Mouse (Mus musculus) heart, postnatal 0 days (tissue): ENCODE measurements at regions not wholly inside any gene's neighbourhood (a gene's known extent, or its start where the extent isn't known, plus 50 kb on each side); places are given as distances from the start of the nearest gene placed in this dataset.

Source experiments
- ATAC-seq: fragments of 200-750 bp; cut with Nextera tagmentation; 2 replicates; pipeline ENCODE4 v1.8.0; 2017; ENCODE audit warnings: low read depth, moderate number of reproducible peaks, moderate library complexity; ENCODE audit not compliant: insufficient read depth
- DNase-seq: peaks from one replicate; pipeline ENCODE4 v3.0.0-alpha.2; 2016; ENCODE audit warnings: low spot score
- H3K27ac ChIP-seq: fragments of 300-500 bp; sonication (generic); 2 replicates; pipeline ENCODE4 v1.5.1; 2014; ENCODE audit warnings: low read depth, mild to moderate bottlenecking
- H3K27me3 ChIP-seq: fragments of 300-500 bp; sonication (generic); 2 replicates; pipeline ENCODE4 v1.6.1; 2014; ENCODE audit warnings: low read length, mixed read lengths; ENCODE audit not compliant: control insufficient read depth, insufficient read depth
- H3K36me3 ChIP-seq: fragments of 300-500 bp; sonication (generic); replicated peaks from 2 replicates; pipeline ENCODE4 v1.6.1; 2014; ENCODE audit warnings: low read length, mixed read lengths; ENCODE audit not compliant: control insufficient read depth, insufficient read depth
- H3K4me1 ChIP-seq: fragments of 300-500 bp; sonication (generic); 2 replicates; pipeline ENCODE4 v1.6.1; 2014; ENCODE audit warnings: antibody characterized with exemption; ENCODE audit not compliant: control insufficient read depth, insufficient read depth
- H3K4me2 ChIP-seq: fragments of 300-500 bp; sonication (generic); 2 replicates; pipeline ENCODE4 v1.6.1; 2014; ENCODE audit warnings: low read depth, mild to moderate bottlenecking, low read length, moderate library complexity
- H3K4me3 ChIP-seq: fragments of 300-500 bp; sonication (generic); 2 replicates; pipeline ENCODE4 v1.5.1; 2014; ENCODE audit warnings: low read depth, low read length
- H3K9ac ChIP-seq: fragments of 300-500 bp; sonication (generic); replicated peaks from 2 replicates; pipeline ENCODE4 v1.6.1; 2014; ENCODE audit warnings: low read depth, low read length, mixed read lengths
- H3K9me3 ChIP-seq: fragments of 300-500 bp; sonication (generic); replicated peaks from 2 replicates; pipeline ENCODE4 v1.6.1; 2016; ENCODE audit warnings: low read length; ENCODE audit not compliant: control insufficient read depth
- CTCF ChIP-seq: IDR thresholded peaks from 2 replicates; pipeline ENCODE4 v1.5.1; 2016; ENCODE audit warnings: antibody characterized with exemption, control low read depth, low read depth
- EP300 ChIP-seq: IDR thresholded peaks from 2 replicates; pipeline ENCODE4 v1.6.1; 2016; ENCODE audit warnings: antibody characterized with exemption, low read depth
- WGBS: fragments of 180-500 bp; shearing (Covaris S2); extraction: QIAGEN DNeasy Blood & Tissue Kit; methylation state at CpG from one replicate; pipeline ENCODE4 v1.1.7; 2014; 5-methylcytosine and 5-hydroxymethylcytosine counted together

DNA sequence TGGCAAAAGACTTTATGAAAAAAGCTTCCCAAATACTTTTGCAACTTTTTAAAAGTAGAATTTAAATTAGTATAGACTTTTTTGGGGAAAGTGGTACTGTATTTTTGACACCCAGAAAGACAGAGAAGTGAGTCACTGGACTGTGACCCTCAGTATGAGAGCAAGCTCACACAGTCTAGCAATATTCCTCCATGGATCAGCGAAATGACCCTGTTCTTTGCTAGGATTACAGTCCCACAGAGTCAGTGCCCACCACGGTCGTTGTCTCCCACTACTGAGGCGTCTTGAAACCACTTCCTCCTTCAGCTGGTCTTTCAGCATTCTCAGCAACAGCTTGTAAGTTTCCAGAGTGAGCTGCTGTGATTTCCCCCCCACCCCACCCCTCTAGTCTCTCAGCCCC, 124.5 kb downstream of the Gm19410 start:
- no peak overlapping the region for H3K4me2 ChIP-seq
- H3K36me3 ChIP-seq = no peaks in the 10 kb centered on the region
- H3K27me3 ChIP-seq = no peaks in the 10 kb centered on the region
- TF ChIP-seq EP300 (no peak), CTCF (no peak)
- H3K27ac ChIP-seq = no peak overlapping the region
- H3K9ac ChIP-seq = no peak overlapping the region
- ATAC-seq = no peak
- no peaks in the 10 kb centered on the region; the same call in 1 of the 2 replicates for H3K9me3 ChIP-seq
- no peak overlapping the region for H3K4me3 ChIP-seq
- 59% methylated on average over 4 of the region's 4 CpGs for WGBS
- DNase-seq = no peak
- no peaks in the 10 kb centered on the region for H3K4me1 ChIP-seq

DNA sequence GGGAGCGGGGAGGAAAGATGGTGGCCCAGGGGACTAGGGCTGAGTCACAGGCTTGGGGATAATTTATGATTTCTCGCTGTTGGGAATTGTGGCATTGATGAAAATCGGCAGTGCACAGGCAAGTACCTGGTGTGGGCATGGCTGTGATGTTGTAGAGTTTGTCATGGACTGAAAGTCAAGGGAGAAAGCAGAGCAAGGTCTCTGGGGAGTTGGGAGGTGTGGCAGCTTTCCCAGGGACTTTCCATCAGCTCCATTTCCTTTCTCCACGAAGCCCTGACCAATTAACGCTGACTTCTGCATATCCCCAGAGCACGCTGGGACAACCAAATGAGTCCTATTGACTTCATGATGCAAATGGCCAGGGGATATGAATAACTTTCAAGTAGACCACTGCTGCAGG, 126.2 kb downstream of the Gm19410 start:
- H3K4me1 ChIP-seq = no peaks in the 10 kb centered on the region
- no peaks in the 10 kb centered on the region for H3K9me3 ChIP-seq
- no peaks in the 10 kb centered on the region for H3K36me3 ChIP-seq
- H3K27me3 ChIP-seq = no peaks in the 10 kb centered on the region
- no peak overlapping the region for H3K27ac ChIP-seq
- no peak overlapping the region for H3K4me2 ChIP-seq
- TF ChIP-seq CTCF (no peak), EP300 (no peak)
- H3K4me3 ChIP-seq = no peak overlapping the region
- DNase-seq = no peak
- 76% methylated on average over 6 of the region's 6 CpGs for WGBS
- H3K9ac ChIP-seq = no peak overlapping the region
- no peak for ATAC-seq

DNA sequence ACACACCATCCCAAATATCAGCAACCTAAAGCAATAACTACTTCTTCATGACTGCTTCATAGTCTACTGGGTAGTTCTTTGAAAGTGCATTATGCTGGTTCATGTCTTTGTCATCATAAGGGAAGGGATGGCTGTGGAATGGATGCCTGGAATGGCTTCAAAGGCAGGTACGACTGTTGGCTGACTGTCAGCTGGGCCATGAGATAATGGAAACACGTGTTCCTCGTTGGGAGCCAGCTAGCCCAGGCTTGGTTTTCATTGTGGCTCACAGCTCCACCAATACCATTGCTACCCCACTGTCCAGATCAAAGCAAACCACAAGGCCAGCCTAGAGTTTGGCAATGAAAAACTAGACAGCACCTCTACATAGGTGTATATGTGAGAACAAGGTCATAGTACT, 132.9 kb downstream of the Gm19410 start:
- Histone ChIP-seq H3K4me2 (no peak overlapping the region), H3K9me3 (no peaks in the 10 kb centered on the region), H3K36me3 (no peaks in the 10 kb centered on the region), H3K4me1 (no peaks in the 10 kb centered on the region), H3K27ac (no peak overlapping the region), H3K9ac (no peak overlapping the region), H3K4me3 (no peak overlapping the region), H3K27me3 (no peaks in the 10 kb centered on the region)
- DNase-seq (no peak), ATAC-seq (no peak)
- TF ChIP-seq EP300 (no peak), CTCF (no peak)
- 34% methylated on average over 3 of the region's 3 CpGs for WGBS

DNA sequence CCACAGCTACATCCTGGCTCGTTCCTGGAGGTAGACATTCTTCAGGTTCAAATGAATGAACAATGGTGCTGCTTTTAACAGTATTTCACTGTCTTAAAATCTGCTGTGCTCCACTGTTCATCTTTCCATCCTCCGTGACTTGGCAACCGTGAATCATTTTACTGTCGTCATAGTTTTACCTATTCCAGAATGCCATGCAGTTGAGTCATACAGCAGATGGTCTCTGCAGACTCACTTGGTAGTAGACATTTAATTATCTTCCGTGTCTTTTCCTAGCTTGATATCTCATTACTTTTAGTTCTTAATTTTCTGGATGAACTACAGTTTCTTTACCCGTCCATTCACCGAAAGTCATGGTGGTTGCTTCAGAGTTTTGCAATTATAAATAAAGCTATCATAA, 135.9 kb downstream of the Gm19410 start:
- no peak for ATAC-seq

DNA sequence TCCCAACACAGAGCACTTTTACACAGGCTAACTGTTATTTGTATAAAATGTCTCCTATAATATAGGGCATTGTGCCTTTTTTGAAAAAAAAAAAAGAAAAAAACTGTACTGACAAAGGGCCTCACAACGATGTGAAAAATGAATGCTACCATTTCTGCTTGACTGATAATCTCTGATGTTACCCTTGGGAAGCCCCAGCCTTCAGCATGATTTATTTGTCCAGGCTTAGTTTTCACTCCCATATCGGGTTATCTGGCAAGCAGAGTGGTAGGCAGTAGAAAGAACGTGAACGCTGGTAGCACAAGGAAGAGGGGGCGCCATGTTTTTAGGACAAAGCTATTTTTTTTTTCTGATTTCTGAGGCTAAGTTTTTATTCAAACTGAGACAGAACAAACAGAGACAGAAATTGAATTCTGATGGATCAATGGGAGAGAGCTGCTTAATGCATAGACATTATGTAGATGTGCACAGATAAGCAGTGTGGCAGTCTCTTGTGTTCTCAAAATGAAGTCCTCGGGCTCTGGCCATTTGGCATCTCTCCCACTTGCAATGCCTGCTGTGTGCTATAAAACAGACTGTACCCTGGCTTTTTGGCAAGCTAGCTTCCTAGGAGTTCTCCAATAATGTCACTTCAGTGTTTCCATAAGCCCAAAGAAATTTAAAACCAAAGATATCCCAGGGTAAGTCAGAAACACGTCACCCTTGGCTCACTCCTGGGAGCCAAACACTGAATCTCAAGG, 139.3 kb downstream of the Gm19410 start:
- H3K9ac ChIP-seq = no peak overlapping the region
- H3K27me3 ChIP-seq = no peaks in the 10 kb centered on the region
- DNase-seq (no peak), ATAC-seq (no peak)
- no peaks in the 10 kb centered on the region for H3K36me3 ChIP-seq
- H3K4me2 ChIP-seq = no peak overlapping the region
- no peak overlapping the region for H3K27ac ChIP-seq
- H3K9me3 ChIP-seq = no peaks in the 10 kb centered on the region
- H3K4me1 ChIP-seq = no peaks in the 10 kb centered on the region
- TF ChIP-seq EP300 (no peak), CTCF (no peak)
- 71% methylated on average over 7 of the region's 7 CpGs for WGBS
- H3K4me3 ChIP-seq = no peak overlapping the region

More for the DNA sequence above, 135.9 kb downstream of the Gm19410 start:
- DNase-seq = no peak
- no peak for TF ChIP-seq CTCF
- TF ChIP-seq EP300 = no peak
- no peak overlapping the region for H3K4me2 ChIP-seq
- no peaks in the 10 kb centered on the region for H3K27me3 ChIP-seq
- H3K9ac ChIP-seq = no peak overlapping the region
- H3K4me3 ChIP-seq = no peak overlapping the region
- 76% methylated on average over 7 of the region's 7 CpGs for WGBS
- H3K36me3 ChIP-seq = no peaks in the 10 kb centered on the region
- H3K27ac ChIP-seq = no peak overlapping the region
- no peaks in the 10 kb centered on the region for H3K9me3 ChIP-seq
- no peaks in the 10 kb centered on the region for H3K4me1 ChIP-seq

DNA sequence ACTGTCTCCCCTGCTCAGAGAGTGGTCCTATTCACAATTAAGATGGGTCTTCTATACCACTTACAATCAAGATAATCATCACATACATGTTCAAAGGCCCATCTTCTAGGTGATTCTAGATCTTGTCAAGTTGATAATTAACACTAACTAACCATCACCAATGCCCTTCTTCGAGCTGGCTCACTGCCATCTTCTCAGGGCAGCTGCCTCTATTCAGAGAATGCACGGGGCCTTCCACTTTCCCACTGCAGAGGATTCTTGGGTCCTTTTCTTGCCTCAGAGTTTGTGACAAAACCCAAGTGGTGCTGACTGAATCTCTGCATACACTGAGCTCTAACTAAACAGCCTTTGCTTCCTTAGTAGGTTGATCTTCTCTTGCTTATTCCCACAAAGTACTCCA, 142.4 kb downstream of the Gm19410 start:
- H3K4me3 ChIP-seq = no peak overlapping the region
- H3K27ac ChIP-seq = no peak overlapping the region
- H3K4me2 ChIP-seq = no peak overlapping the region
- no peaks in the 10 kb centered on the region for H3K36me3 ChIP-seq
- ATAC-seq (no peak), DNase-seq (no peak)
- H3K27me3 ChIP-seq = no peaks in the 10 kb centered on the region
- WGBS = 70% methylated on average over 2 of the region's 2 CpGs
- TF ChIP-seq EP300 (no peak), CTCF (no peak)
- no peak overlapping the region for H3K9ac ChIP-seq
- no peaks in the 10 kb centered on the region for H3K9me3 ChIP-seq
- H3K4me1 ChIP-seq = 0 out of 2 replicates have a peak, but pooled peaks cover 4% of the 10 kb centered on the region
